ENCODE assay signal across 26 mouse cellular contexts in the genomic region with DNA sequence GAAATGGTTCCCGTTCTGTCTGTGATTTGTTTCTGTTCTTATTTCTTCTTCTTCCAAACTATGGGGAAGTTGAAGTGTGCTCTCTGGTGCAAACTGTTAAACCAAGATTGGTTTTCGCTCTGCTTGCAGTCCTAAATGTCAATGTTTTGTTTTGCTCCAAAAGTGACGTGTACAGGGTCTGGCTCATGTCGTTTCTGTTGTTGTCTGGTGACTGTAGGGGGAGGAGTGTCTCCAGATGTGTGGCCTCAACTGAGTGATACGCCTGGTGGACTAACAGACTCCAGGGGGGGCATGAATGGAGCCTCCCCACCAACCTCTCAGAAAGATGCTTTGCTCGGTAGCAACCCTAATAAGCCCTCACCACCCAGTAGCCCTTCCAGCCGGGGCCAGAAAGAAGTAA.
DNase-seq lines count a peak whose midpoint lies in the region; ATAC-seq and TF ChIP-seq lines count a peak whose summit lies in the region.
"Had no signal": no experiment of that assay in that cellular context is flagged by ENCODE, and none has a peak within 500 bp of the region (broad histone marks: within the 10 kb centered on the region; RNA-seq: fewer than 3 reads in every experiment).

No protein-coding gene starts in this region.

- H3K27me3 ChIP-seq in kidney, embryonic 15.5 days, result no peaks in the 10 kb centered on the region
- no peaks in the 10 kb centered on the region for H3K27me3 ChIP-seq in CH12.LX (replicated peaks)
- no peaks in the 10 kb centered on the region for H3K27me3 ChIP-seq in midbrain, embryonic 11.5 days (ENCODE audit: control insufficient read depth, insufficient read depth, low read length)
- H3K27me3 ChIP-seq: embryonic facial prominence, embryonic 15.5 days; hindbrain, embryonic 13.5 days; limb, embryonic 12.5 days; lung, embryonic 15.5 days; megakaryocyte, embryonic 14.5 days had no signal

- no peak for TF ChIP-seq CTCF in CH12.LX (conservative IDR thresholded peaks at IDR 0.05 in 1 of 2, IDR thresholded peaks at IDR 0.05 in 1 of 2; ENCODE audit: low read depth in 2 of 2, low read length in 2 of 2)
- TF ChIP-seq CTCF in bone marrow macrophage, adult 2 months (IDR thresholded peaks at IDR 0.05; ENCODE audit: low read depth, low read length), result no peak

- WGBS in kidney, embryonic 15.5 days, result 45% methylated on average over 7 of the region's 7 CpGs
- 74% methylated on average over 7 of the region's 7 CpGs for WGBS in midbrain, embryonic 11.5 days

- no peak for ATAC-seq in kidney, embryonic 15.5 days (replicated peaks; ENCODE audit: low FRiP score)
- ATAC-seq in megakaryocyte progenitor cell, adult 5-6 weeks (replicated peaks; ENCODE audit: poor library complexity), result 0 out of 2 replicates have a peak, but pooled peaks have one; percentile 9
- no peak for ATAC-seq in midbrain, embryonic 11.5 days (ENCODE audit: low FRiP score)
- ATAC-seq: forebrain, embryonic 14.5 days had no signal

- dilution Hi-C loops in CH12.LX (cut with MboI; ENCODE audit: extremely low pct_ligation_motif_present, extremely low pct_unique_long_range_greater_than_20kb, low sequenced_read_pairs), result no loop called here

- no peak overlapping the region for H3K27ac ChIP-seq in kidney, embryonic 15.5 days
- H3K27ac ChIP-seq in CH12.LX (ENCODE audit: insufficient read depth, low read depth), result no peak overlapping the region
- peak overlapping the region; percentile 73 for H3K27ac ChIP-seq in bone marrow macrophage, adult 2 months (ENCODE audit: insufficient read depth, low read depth, low read length)
- no peak overlapping the region for H3K27ac ChIP-seq in midbrain, embryonic 11.5 days (ENCODE audit: low read depth, low read length)
- H3K27ac ChIP-seq: embryonic facial prominence, embryonic 15.5 days; hindbrain, embryonic 13.5 days; limb, embryonic 12.5 days; liver, embryonic 14.5 days; lung, embryonic 15.5 days; stomach, postnatal 0 days had no signal

- no peak for TF ChIP-seq EP300 in CH12.LX (IDR thresholded peaks at IDR 0.05; ENCODE audit: low read length)

- H3K4me2 ChIP-seq in kidney, embryonic 15.5 days, result 0 out of 2 replicates have a peak overlapping the region, but pooled peaks have one; percentile 7
- H3K4me2 ChIP-seq in CH12.LX (ENCODE audit: insufficient read depth, low read depth, poor library complexity, severe bottlenecking), result peak overlapping the region; percentile 29; the same call in 1 of the 2 replicates
- no peak overlapping the region for H3K4me2 ChIP-seq in midbrain, embryonic 11.5 days
- H3K4me2 ChIP-seq: embryonic facial prominence, embryonic 15.5 days; hindbrain, embryonic 13.5 days; limb, embryonic 12.5 days; lung, embryonic 15.5 days had no signal

- no peak overlapping the region for H3K9ac ChIP-seq in kidney, embryonic 15.5 days
- H3K9ac ChIP-seq in CH12.LX (ENCODE audit: insufficient read depth, low read depth), result no peak overlapping the region
- no peak overlapping the region for H3K9ac ChIP-seq in midbrain, embryonic 11.5 days (ENCODE audit: low read length)
- H3K9ac ChIP-seq: embryonic facial prominence, embryonic 15.5 days; hindbrain, embryonic 13.5 days; limb, embryonic 12.5 days; liver, embryonic 14.5 days; lung, embryonic 15.5 days had no signal

- in situ Hi-C loops in CH12.LX (cut with MboI; ENCODE audit: low pct_ligation_motif_present, low pct_unique_long_range_greater_than_20kb, low sequenced_read_pairs), result no loop called here

- no peak for TF ChIP-seq RAD21 in CH12.LX (IDR thresholded peaks at IDR 0.05; ENCODE audit: low read depth, low read length)

- no peaks in the 10 kb centered on the region for H3K9me3 ChIP-seq in kidney, embryonic 15.5 days (replicated peaks)
- H3K9me3 ChIP-seq in CH12.LX (replicated peaks; ENCODE audit: low read length), result no peaks in the 10 kb centered on the region
- no peaks in the 10 kb centered on the region for H3K9me3 ChIP-seq in midbrain, embryonic 11.5 days (ENCODE audit: control insufficient read depth, low read length)
- H3K9me3 ChIP-seq: embryonic facial prominence, embryonic 15.5 days; hindbrain, embryonic 13.5 days; limb, embryonic 12.5 days; lung, embryonic 15.5 days; megakaryocyte, embryonic 14.5 days had no signal

- no peaks in the 10 kb centered on the region for H3K36me3 ChIP-seq in kidney, embryonic 15.5 days
- no peaks in the 10 kb centered on the region for H3K36me3 ChIP-seq in CH12.LX (replicated peaks in 1 of 2; ENCODE audit: control insufficient read depth in 1 of 2, insufficient read depth in 1 of 2, low read length in 1 of 2)
- no peaks in the 10 kb centered on the region for H3K36me3 ChIP-seq in midbrain, embryonic 11.5 days (ENCODE audit: control insufficient read depth, insufficient read depth, low read length)
- H3K36me3 ChIP-seq: embryonic facial prominence, embryonic 15.5 days; hindbrain, embryonic 13.5 days; limb, embryonic 12.5 days; lung, embryonic 15.5 days had no signal

- TF ChIP-seq POLR2A in CH12.LX (IDR thresholded peaks at IDR 0.05; ENCODE audit: low read depth, low read length), result no peak
- TF ChIP-seq POLR2A in bone marrow macrophage, adult 2 months (IDR thresholded peaks at IDR 0.05; ENCODE audit: borderline replicate concordance, low read depth, low read length), result no peak

- H3K4me1 ChIP-seq in kidney, embryonic 15.5 days, result 0 out of 2 replicates have a peak, but pooled peaks cover 3% of the 10 kb centered on the region
- H3K4me1 ChIP-seq in CH12.LX (ENCODE audit: control insufficient read depth in 1 of 2, insufficient read depth in 2 of 2), result no peaks in the 10 kb centered on the region; a peak in 1 of 4 replicates
- peaks cover 19% of the 10 kb centered on the region for H3K4me1 ChIP-seq in bone marrow macrophage, adult 2 months (ENCODE audit: control insufficient read depth, insufficient read depth, low read length)
- no peaks in the 10 kb centered on the region for H3K4me1 ChIP-seq in midbrain, embryonic 11.5 days (ENCODE audit: control insufficient read depth, insufficient read depth, low read length)
- H3K4me1 ChIP-seq: embryonic facial prominence, embryonic 15.5 days; hindbrain, embryonic 13.5 days; limb, embryonic 12.5 days; lung, embryonic 15.5 days; megakaryocyte, embryonic 14.5 days had no signal

- DNase-seq in kidney, adult 8-10 months, result no peak
- DNase-seq in CH12.LX (ENCODE audit: extremely low read depth), result no peak
- no peak for DNase-seq in lung, postnatal 4 days
- no peak for DNase-seq in midbrain, embryonic 11.5 days (ENCODE audit: low spot score, missing footprints)
- DNase-seq: adrenal gland, adult 2 months; B cell, adult 2 months; cerebellum, adult 8-10 months; heart, postnatal 36 days; kidney, adult 9 months; kidney, postnatal 36 days; midbrain, embryonic 14.5 days; right cerebral cortex, adult 18-20 months; right cerebral cortex, postnatal 4 days; thymus, adult 2 months had no signal

- H3K4me3 ChIP-seq in kidney, embryonic 15.5 days (replicated peaks), result no peak overlapping the region
- no peak overlapping the region for H3K4me3 ChIP-seq in CH12.LX (replicated peaks in 1 of 3; ENCODE audit: low read depth in 2 of 3, low read length in 2 of 3, poor library complexity in 1 of 3)
- 0 out of 2 replicates have a peak overlapping the region, but pooled peaks have one; percentile 7 for H3K4me3 ChIP-seq in bone marrow macrophage, adult 2 months (ENCODE audit: insufficient read depth, low read length)
- no peak overlapping the region for H3K4me3 ChIP-seq in midbrain, embryonic 11.5 days (ENCODE audit: low read depth, low read length)
- H3K4me3 ChIP-seq: embryonic facial prominence, embryonic 15.5 days; hindbrain, embryonic 13.5 days; limb, embryonic 12.5 days; lung, embryonic 15.5 days; megakaryocyte, embryonic 14.5 days; myocyte had no signal

- no peaks in the 10 kb centered on the region for H3K79me2 ChIP-seq in CH12.LX (replicated peaks; ENCODE audit: control insufficient read depth, extremely low read depth, insufficient read depth, poor library complexity, severe bottlenecking)

TF ChIP-seq in CH12.LX, 34 proteins besides CTCF, POLR2A, EP300 and RAD21:
- TF ChIP-seq ZMIZ1 (IDR thresholded peaks at IDR 0.05; ENCODE audit: low read depth, low read length) (no peak), ETS1 (conservative IDR thresholded peaks at IDR 0.05; ENCODE audit: low read depth, low read length) (no peak), PAX5 (IDR thresholded peaks at IDR 0.05; ENCODE audit: low read length) (no peak), CHD1 (IDR thresholded peaks at IDR 0.05; ENCODE audit: low read depth, low read length) (no peak), NRF1 (IDR thresholded peaks at IDR 0.05; ENCODE audit: low read depth, low read length) (no peak), POLR2AphosphoS2 (IDR thresholded peaks at IDR 0.05; ENCODE audit: low read depth, low read length) (no peak), BHLHE40 (IDR thresholded peaks at IDR 0.05; ENCODE audit: low read depth, low read length) (no peak), USF2 (conservative IDR thresholded peaks at IDR 0.05; ENCODE audit: low read depth, low read length) (no peak), MAX (IDR thresholded peaks at IDR 0.05; ENCODE audit: low read length) (no peak), SMC3 (IDR thresholded peaks at IDR 0.05; ENCODE audit: low read depth, low read length) (no peak), HCFC1 (IDR thresholded peaks at IDR 0.05; ENCODE audit: low read depth, low read length) (no peak), NELFE (IDR thresholded peaks at IDR 0.05; ENCODE audit: low read depth, low read length) (no peak), TBP (conservative IDR thresholded peaks at IDR 0.05; ENCODE audit: low read depth, low read length) (no peak), JUND (conservative IDR thresholded peaks at IDR 0.05; ENCODE audit: low read depth, low read length) (no peak), CHD2 (IDR thresholded peaks at IDR 0.05; ENCODE audit: low read length) (no peak), ZKSCAN1 (IDR thresholded peaks at IDR 0.05; ENCODE audit: borderline replicate concordance, low read depth, low read length) (no peak), E2F4 (IDR thresholded peaks at IDR 0.05; ENCODE audit: insufficient replicate concordance, low read depth, low read length) (no peak), IRF4 (IDR thresholded peaks at IDR 0.05; ENCODE audit: low read depth, low read length) (no peak)
